Mouse (Mus musculus) olfactory bulb, adult 2 months (tissue): ENCODE results near the gene Npas4.
"Not testable (repeated sequence)": the region's sequence is repeated elsewhere in the genome, so short reads cannot be mapped to it uniquely, and the experiment has no call there.

Source experiments
- CTCF ChIP-seq: fragments of 200-500 bp; IDR thresholded peaks from 2 replicates; pipeline ENCODE4 v1.5.1; 2012; ENCODE audit warnings: low read depth, mild to moderate bottlenecking, low read length, moderate library complexity; ENCODE audit not compliant: insufficient read depth
- POLR2A ChIP-seq: fragments of 200-500 bp; IDR thresholded peaks from 2 replicates; pipeline ENCODE4 v1.6.1; 2012; ENCODE audit warnings: mild to moderate bottlenecking, low read depth, low read length, moderate library complexity; ENCODE audit not compliant: insufficient read depth

GRCm38 (mm10) chr19:5003644-5004043 lies 13.5 kb upstream of the Npas4 start:
- TF ChIP-seq CTCF, POLR2A: not testable (repeated sequence)
